Mouse (Mus musculus) gastrocnemius, adult 18-20 months (tissue): ENCODE measurements around the gene Slc27a2. TPM values are rescaled to one million over a fixed set of nuclear protein-coding genes. Genes with fewer than 3 reads are reported as not detected.
"Not testable (repeated sequence)": the region's sequence is repeated elsewhere in the genome, so short reads cannot be mapped to it uniquely, and the experiment has no call there.

Source experiments
- DNase-seq: peaks from one replicate; pipeline ENCODE4 v3.0.0; 2021; ENCODE audit warnings: low spot score
- long read RNA-seq, 2 experiments: library from polyadenylated mRNA; stranded (forward); transcript quantifications; one replicate each; pipeline ENCODE4 v2.0.0; 2021
- total RNA-seq, 2 experiments: library from RNA; stranded (reverse); gene quantifications; 2 replicates each; pipeline ENCODE4 v1.2.3; 2021

Gene Slc27a2
- under 1 TPM; 0.66 to 0.78 TPM for total RNA-seq
- long read RNA-seq, experiment 1 = 0 reads
- long read RNA-seq, experiment 2 = 0 reads

DNA sequence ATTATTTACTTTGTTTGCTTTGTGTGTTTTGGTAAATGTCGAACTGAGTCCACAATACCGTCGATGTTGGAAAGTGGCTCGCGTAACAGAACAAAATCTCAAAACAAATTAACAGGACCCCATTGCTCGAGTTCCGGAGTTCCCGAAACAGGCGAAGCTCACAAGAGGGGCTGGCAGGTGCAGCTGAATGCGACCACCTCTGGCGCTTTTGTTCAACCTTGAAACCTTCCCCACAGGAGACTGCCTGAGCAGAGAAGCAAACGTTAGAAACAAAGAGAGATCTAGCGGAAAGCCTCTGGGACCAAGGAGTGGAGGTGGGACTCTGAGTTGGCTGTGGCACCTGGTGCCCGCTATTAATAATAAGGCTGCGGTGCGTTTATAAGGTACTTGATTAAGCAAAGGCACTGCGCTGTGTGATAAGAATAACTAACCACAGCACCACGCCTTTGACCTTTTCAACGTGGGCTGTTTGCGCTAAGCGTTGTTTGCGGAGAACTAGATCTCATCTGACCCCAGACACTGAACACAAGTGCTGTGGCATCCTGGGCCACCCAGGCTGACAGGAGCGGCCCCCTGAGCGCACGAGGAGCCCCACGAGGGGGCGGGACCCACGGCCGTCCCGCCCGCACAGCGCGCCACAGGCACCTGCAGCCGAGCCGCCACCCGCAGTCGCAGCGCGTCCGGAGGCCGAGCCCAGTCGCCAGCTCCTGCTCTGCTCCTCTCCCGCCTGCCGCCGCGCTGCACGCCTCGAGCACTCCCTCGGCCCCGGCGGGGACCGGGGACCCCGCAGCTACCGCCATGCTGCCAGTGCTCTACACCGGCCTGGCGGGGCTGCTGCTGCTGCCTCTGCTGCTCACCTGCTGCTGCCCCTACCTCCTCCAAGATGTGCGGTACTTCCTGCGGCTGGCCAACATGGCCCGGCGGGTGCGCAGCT, at the start of gene Slc27a2:
Slc27a2 (plus strand) TSS at position 51 of the 934 bp plus-strand sequence.
- DNase-seq = no peak

DNA sequence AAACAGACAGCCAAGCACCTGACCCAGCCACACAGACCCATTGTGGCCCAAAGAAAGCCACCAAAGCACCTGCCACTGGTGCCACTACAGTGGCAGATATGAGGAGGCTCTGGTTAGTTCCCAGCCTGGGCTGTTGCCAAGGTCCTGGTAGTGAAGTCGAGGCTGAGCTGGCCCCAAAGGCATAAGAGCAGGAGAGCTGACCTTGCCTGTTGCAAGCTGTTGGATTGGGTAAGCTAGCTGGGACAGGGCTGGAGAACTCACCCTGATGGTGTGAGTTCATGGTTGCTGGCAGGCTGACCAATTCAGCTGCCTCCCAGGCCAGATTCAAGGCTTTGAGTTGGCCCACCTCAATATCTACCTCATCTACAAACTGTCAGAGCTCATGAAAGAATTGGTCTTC, 47.1 kb upstream of the Slc27a2 start:
- peak; percentile 14 for DNase-seq

GRCm38 (mm10) chr2:126507477-126507876, 44.7 kb upstream of the Slc27a2 start:
- DNase-seq = no peak

GRCm38 (mm10) chr2:126508228-126508627, 44.0 kb upstream of the Slc27a2 start:
- DNase-seq = no peak

DNA sequence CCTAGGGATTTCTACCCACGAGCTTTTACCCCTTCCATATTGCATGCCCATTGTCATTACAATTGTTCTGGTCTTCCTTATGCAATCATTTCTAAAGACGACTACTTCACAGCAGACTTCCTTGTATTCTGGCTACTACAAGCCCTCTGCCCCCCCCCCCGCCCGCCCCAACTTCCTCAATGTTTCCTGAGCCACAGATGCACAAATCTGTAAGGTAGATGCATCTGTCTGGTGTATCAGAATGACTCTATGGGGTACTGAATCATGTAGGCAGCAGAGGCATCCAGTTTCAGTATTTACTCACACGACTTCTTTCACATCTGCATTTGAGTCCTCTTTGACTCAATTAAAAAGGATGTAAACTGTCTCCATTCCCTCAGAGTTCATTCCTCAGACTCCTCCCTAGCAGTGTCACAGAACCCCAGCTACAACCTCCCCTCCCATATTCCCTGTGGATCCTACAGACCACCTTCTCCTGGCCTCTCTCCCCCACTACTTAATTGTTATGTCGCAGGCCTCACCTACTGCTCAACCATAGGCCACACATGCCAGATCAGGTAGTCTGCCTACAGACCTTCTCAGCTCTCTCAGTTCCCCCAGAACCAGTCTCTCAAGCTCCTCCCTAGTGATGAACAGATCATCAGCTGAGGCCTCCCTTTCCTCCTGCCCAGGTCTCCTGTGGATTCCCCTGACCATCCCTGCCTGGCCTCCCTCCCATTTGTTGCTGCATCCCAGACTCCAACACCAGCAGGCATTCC, 37.0 kb upstream of the Slc27a2 start:
- DNase-seq = no peak

DNA sequence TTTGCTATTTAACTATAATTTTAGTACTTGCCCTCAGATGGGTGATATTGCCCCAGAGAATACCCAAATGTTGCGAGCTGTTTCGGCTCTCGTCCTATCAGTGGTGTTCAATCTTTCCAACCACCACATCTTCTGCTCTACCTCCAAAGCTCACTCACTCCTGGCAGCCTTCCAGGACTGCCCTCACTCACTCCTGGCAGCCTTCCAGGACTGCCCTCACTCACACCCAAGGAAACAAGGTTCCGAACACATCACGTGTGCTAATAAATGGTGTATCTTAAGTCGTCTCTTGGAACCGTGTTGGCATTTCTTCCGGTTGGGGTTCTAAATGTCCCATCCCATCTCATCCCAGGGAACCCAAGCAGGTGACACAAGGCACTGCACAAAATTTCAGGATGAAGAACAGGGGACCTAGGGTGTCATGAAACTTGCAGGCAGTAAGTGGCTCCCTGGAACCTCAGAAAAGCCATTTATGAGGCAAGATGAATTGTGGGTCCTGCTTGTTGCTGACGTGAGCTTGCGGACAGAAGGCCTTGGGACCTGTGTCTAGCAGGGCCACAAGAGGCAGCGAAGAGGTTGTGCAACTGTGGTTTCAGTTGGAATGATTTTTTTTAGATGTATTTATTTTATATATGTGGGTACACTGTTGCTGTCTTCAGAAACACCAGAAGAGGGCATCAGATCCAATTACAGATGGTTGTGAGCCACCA, 32.2 kb upstream of the Slc27a2 start:
- no peak for DNase-seq

GRCm38 (mm10) chr2:126520828-126521227, 31.4 kb upstream of the Slc27a2 start:
- DNase-seq = peak; percentile 24

GRCm38 (mm10) chr2:126521471-126521870, 30.7 kb upstream of the Slc27a2 start:
- no peak for DNase-seq

DNA sequence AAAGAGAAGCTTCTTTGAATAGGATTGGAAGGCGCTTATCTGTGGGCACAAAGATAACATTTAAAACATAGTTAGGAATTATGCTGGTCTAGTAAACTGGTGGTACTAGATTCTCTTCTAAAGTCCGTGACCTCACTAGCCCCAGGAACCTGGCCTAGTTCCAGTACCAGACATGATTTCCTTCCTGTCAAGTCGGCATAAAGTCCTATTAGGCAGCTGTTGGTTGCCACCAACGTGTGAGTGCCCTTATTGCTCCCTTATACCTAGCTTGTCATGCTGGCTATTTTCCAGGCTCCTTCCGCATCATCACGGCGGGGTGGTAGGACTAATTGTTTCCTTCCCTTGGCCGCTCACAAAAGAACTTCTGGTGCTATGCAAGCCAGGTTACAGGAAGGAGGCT, 30.2 kb upstream of the Slc27a2 start:
- DNase-seq = no peak

DNA sequence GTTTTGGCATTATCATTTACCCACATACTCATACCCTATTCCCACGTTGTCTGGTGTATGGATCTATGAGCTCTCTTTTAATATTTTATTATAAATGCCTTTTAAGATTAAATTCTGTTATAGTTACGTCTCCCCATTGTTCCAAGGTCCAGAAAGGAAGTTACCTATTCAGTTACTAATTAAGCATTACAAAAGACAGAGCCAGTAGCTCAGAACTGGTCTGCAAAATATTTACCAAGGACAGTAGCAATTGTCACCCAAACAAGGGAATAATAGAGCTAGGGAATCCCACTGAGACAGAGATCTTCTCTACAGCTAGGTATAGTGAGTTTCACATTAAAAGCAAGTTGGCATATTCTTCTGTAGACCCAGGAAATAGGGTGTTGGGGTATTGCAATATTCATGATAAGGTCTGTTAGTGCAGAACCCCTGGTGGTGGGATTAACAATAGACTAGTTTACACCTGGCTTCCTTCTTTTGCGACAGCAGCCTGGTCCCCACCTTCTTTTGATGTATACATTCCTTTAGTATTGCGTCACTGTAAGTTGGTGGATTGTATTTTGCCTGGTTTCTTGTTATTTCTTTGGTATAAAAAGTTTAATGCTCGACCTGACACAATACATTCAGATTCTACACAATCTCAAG, 29.0 kb upstream of the Slc27a2 start:
- DNase-seq = not testable (repeated sequence)

GRCm38 (mm10) chr2:126524271-126524670, 27.9 kb upstream of the Slc27a2 start:
- no peak for DNase-seq

- no peak for DNase-seq
Observed at GRCm38 (mm10) chr2:126527461-126527860, 24.7 kb upstream of the Slc27a2 start.

DNA sequence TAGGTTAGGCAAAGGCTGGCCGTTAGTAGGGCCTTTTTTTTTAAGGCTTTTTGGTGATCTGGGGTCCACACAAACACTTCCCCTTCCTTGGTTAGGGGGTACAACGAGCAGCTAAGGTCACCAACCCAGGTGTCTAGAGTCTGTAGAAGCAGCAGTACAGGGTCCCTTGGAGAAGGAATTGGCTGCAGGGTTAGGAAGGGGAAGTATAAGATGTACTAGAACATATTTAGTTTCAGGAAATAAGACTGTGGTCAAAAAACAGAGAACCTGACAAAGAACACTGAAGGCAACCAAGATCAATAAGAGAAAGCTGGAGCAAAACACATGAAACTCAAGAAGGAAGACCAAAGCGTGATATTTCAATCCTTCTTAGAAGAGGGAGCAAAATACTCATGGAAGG, 21.6 kb upstream of the Slc27a2 start:
- no peak for DNase-seq

DNA sequence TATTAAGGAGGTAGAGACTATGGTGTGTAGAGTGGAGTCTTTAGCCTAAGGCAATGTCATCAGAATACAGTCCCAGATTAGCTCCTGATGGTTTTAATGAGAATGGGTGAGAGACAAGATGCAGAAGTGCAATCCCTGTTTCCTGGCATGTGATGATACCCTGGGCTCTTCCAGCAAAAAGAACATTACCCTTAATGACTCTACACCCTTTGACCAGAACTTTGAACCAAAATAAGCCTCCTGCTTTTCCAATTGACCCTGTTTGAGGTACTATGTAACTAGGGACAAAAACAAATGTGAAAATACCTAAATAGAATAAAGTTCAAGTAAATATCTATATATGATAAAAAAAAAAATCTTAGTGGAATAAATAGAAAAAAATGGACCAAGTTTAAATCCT, 14.6 kb upstream of the Slc27a2 start:
- DNase-seq = no peak

DNA sequence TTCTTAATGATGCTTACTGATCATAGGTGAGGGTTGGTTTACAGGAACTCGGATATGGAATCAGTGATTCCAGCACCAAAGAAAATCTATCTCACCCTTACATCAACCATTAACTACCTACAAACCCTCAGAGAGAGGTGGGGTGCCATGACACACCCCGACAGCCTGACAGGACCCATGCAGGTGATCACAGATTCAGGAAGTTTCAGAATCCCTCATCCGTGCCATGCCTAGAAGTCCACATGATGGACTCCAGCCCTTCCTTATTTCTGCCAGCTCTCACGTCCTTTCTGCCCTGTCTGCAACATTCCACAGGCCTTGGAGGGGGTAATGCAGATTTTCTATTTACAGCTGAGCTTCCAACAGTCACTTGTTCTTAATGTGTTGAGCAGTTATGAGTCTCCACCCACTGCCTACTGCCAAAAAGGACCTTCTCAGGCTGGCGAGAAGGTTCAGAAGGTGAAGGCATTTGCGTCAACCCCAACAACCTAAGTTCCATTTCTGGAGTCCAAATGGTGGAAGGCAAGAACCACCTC, 11.7 kb upstream of the Slc27a2 start:
- DNase-seq = no peak

DNA sequence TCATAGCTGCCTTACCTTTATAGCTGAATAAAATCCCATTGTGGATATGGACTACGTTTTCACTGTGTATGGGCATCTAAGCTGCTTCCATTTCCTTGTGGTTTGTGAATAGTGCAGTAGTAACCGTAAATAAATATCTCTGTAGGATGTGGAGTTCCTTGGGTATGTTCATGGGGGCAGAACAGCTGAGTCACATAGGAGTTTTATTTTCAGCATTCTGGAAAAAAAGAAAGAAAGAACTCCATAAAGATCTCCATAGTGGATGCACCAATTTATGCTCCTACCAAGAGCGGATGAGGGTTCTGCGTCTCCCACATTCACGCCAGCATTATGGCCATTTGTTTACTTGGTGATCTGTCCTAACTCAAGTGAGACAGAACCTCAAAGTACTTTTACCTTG, 10.0 kb upstream of the Slc27a2 start:
- no peak for DNase-seq

DNA sequence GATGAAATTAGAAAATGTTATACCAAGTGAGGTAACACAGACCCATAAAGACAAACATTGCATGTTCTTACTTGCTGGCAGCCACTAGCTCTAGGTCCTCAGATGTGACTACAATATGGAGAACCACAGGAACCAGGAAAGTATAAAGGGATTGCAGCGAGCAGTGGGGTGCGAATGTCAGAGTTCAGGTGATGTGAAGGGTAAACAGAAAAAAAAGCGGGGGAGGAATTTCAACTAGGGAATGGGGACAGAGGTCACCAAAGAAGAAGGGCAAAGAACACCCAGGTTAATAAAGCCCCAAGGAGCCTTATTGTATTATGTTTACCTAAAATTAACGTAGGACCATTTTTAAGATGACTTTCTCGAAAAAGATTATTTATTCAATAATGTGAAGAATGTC, 6.9 kb upstream of the Slc27a2 start:
- no peak for DNase-seq

GRCm38 (mm10) chr2:126546392-126546791, 5.8 kb upstream of the Slc27a2 start:
- no peak for DNase-seq

DNA sequence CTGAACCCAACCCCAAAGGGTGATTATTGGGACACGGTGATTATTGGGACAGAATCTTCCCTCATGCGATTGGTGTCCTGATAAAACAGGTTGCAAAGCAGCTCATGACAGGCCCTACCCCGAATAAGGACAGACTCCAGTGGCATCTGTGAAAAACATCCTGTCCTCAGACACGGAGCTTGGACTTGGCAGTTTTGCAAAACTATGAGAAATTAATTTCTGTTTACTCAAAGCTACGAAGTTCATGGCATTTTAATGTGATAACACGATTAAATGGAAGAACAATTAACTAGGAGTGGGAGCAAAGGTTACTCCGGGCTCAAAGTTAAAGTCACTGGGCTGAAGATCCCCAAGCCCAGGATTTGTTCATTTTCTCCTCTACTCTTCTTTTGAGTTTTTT, 2.5 kb upstream of the Slc27a2 start:
- DNase-seq = no peak

DNA sequence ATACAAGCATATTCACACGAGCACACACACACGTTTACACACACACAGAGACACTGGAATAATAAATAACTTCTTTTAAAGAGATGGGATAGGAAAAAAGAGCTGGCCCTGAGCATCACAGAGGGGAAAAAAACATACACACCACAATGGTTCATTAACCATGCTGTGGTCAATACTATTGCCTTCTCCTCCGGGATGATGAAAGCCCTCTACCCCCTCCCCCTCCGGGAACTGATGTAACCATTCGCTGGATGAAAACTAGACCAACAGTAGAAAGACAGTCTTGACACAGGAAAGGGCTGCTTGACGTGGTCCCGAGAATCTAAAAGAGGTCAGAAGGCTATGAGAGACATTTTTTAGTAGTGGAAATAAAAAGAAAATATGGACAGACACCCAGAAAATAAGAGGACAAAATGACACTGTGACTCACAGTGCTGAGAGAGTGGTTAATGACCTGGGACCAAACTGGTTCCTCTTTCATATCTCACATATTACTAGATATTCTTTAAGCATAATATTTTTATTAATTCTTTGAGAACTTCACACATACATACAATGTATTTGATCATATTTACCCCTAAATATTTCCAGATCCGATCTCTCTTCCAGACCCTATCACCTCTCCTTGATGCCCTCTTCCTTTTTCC, 840 bp upstream of the Slc27a2 start:
- no peak for DNase-seq

GRCm38 (mm10) chr2:126551896-126552295, 311 bp upstream of the Slc27a2 start:
- no peak for DNase-seq
